Mouse (Mus musculus): Measurements from ENCODE around the gene Nceh1. TPM values are rescaled to one million over a fixed set of nuclear protein-coding genes. Genes with fewer than 3 reads are reported as not detected.

Gene Nceh1
- total and polyA plus RNA-seq, 3 experiments, result 8.5 to 11.8 (median 9.2) TPM

GRCm38 (mm10) chr3:27143570-27143969 is 39.2 kb upstream of the Nceh1 start:
- in situ Hi-C loops (cut with MboI; ENCODE audit: low pct_ligation_motif_present, low pct_unique_long_range_greater_than_20kb, low sequenced_read_pairs) (no loop called here), dilution Hi-C loops (cut with MboI; ENCODE audit: extremely low pct_ligation_motif_present, extremely low pct_unique_long_range_greater_than_20kb, low sequenced_read_pairs) (no loop called here)
- Histone ChIP-seq H3K9ac (ENCODE audit: insufficient read depth, low read depth) (no peak overlapping the region), H3K27ac (ENCODE audit: insufficient read depth, low read depth) (no peak overlapping the region), H3K79me2 (replicated peaks; ENCODE audit: control insufficient read depth, extremely low read depth, insufficient read depth, poor library complexity, severe bottlenecking) (peaks cover 7% of the 10 kb centered on the region), H3K4me2 (ENCODE audit: insufficient read depth, low read depth, poor library complexity, severe bottlenecking) (no peak overlapping the region), H3K27me3 (replicated peaks) (no peaks in the 10 kb centered on the region), H3K4me1 (ENCODE audit: control insufficient read depth in 1 of 2, insufficient read depth in 2 of 2) (no peaks in the 10 kb centered on the region), H3K4me3 (replicated peaks in 1 of 3; ENCODE audit: low read depth in 2 of 3, low read length in 2 of 3, poor library complexity in 1 of 3) (no peak overlapping the region), H3K36me3 (replicated peaks in 1 of 2; ENCODE audit: control insufficient read depth in 1 of 2, insufficient read depth in 1 of 2, low read length in 1 of 2) (peaks cover 42 to 83% of the 10 kb centered on the region in 2 experiments), H3K9me3 (replicated peaks; ENCODE audit: low read length) (no peaks in the 10 kb centered on the region)
- no peak for TF ChIP-seq ETS1 (conservative IDR thresholded peaks at IDR 0.05; ENCODE audit: low read depth, low read length)
- no peak for TF ChIP-seq BHLHE40 (IDR thresholded peaks at IDR 0.05; ENCODE audit: low read depth, low read length)
- no peak for TF ChIP-seq USF1 (IDR thresholded peaks at IDR 0.05; ENCODE audit: low read depth, low read length)
- TF ChIP-seq JUN (IDR thresholded peaks at IDR 0.05; ENCODE audit: insufficient read depth, low read depth, low read length), result no peak
- TF ChIP-seq KAT2A (IDR thresholded peaks at IDR 0.05; ENCODE audit: insufficient replicate concordance, low read length), result no peak
- no peak for TF ChIP-seq NRF1 (IDR thresholded peaks at IDR 0.05; ENCODE audit: low read depth, low read length)
- TF ChIP-seq ZMIZ1 (IDR thresholded peaks at IDR 0.05; ENCODE audit: low read depth, low read length), result no peak
- no peak for TF ChIP-seq ZKSCAN1 (IDR thresholded peaks at IDR 0.05; ENCODE audit: borderline replicate concordance, low read depth, low read length)
- TF ChIP-seq CHD1 (IDR thresholded peaks at IDR 0.05; ENCODE audit: low read depth, low read length), result no peak
- no peak for TF ChIP-seq NELFE (IDR thresholded peaks at IDR 0.05; ENCODE audit: low read depth, low read length)
- no peak for TF ChIP-seq MAZ (IDR thresholded peaks at IDR 0.05; ENCODE audit: low read depth, low read length)
- no peak for TF ChIP-seq SMC3 (IDR thresholded peaks at IDR 0.05; ENCODE audit: low read depth, low read length)
- TF ChIP-seq POLR2A (IDR thresholded peaks at IDR 0.05; ENCODE audit: low read depth, low read length), result no peak
- no peak for TF ChIP-seq IRF4 (IDR thresholded peaks at IDR 0.05; ENCODE audit: low read depth, low read length)
- TF ChIP-seq MAFK (IDR thresholded peaks at IDR 0.05; ENCODE audit: insufficient replicate concordance, low read length), result no peak
- TF ChIP-seq RAD21 (IDR thresholded peaks at IDR 0.05; ENCODE audit: low read depth, low read length), result no peak
- TF ChIP-seq MEF2A (IDR thresholded peaks at IDR 0.05; ENCODE audit: borderline replicate concordance, low read depth, low read length), result no peak
- no peak for TF ChIP-seq TCF12 (IDR thresholded peaks at IDR 0.05; ENCODE audit: low read depth, low read length)
- no peak for TF ChIP-seq MXI1 (IDR thresholded peaks at IDR 0.05; ENCODE audit: low read depth, low read length)
- TF ChIP-seq ZC3H11A (IDR thresholded peaks at IDR 0.05; ENCODE audit: low read depth, low read length), result no peak
- no peak for DNase-seq (ENCODE audit: extremely low read depth)

GRCm38 (mm10) chr3:27145733-27146132 is 37.0 kb upstream of the Nceh1 start:
- Histone ChIP-seq H3K9ac (ENCODE audit: insufficient read depth, low read depth) (no peak overlapping the region), H3K9me3 (replicated peaks; ENCODE audit: low read length) (no peaks in the 10 kb centered on the region), H3K4me1 (ENCODE audit: control insufficient read depth in 1 of 2, insufficient read depth in 2 of 2) (peaks cover 0 to 7% of the 10 kb centered on the region in 2 experiments; a peak in 2 of 4 replicates), H3K27me3 (replicated peaks) (no peaks in the 10 kb centered on the region), H3K4me3 (replicated peaks in 1 of 3; ENCODE audit: low read depth in 2 of 3, low read length in 2 of 3, poor library complexity in 1 of 3) (no peak overlapping the region), H3K36me3 (replicated peaks in 1 of 2; ENCODE audit: control insufficient read depth in 1 of 2, insufficient read depth in 1 of 2, low read length in 1 of 2) (peaks cover 38 to 83% of the 10 kb centered on the region in 2 experiments), H3K4me2 (ENCODE audit: insufficient read depth, low read depth, poor library complexity, severe bottlenecking) (no peak overlapping the region), H3K27ac (ENCODE audit: insufficient read depth, low read depth) (no peak overlapping the region), H3K79me2 (replicated peaks; ENCODE audit: control insufficient read depth, extremely low read depth, insufficient read depth, poor library complexity, severe bottlenecking) (peaks cover 20% of the 10 kb centered on the region)
- dilution Hi-C loops (cut with MboI; ENCODE audit: extremely low pct_ligation_motif_present, extremely low pct_unique_long_range_greater_than_20kb, low sequenced_read_pairs), result no loop called here
- DNase-seq (ENCODE audit: extremely low read depth), result no peak
- in situ Hi-C loops (cut with MboI; ENCODE audit: low pct_ligation_motif_present, low pct_unique_long_range_greater_than_20kb, low sequenced_read_pairs), result no loop called here
- TF ChIP-seq UBTF (IDR thresholded peaks at IDR 0.05; ENCODE audit: low read depth, low read length), result no peak
- TF ChIP-seq EP300 (IDR thresholded peaks at IDR 0.05; ENCODE audit: low read length), result no peak
- TF ChIP-seq MAX (IDR thresholded peaks at IDR 0.05; ENCODE audit: low read length), result no peak
- no peak for TF ChIP-seq ZKSCAN1 (IDR thresholded peaks at IDR 0.05; ENCODE audit: borderline replicate concordance, low read depth, low read length)
- no peak for TF ChIP-seq POLR2A (IDR thresholded peaks at IDR 0.05; ENCODE audit: low read depth, low read length)
- TF ChIP-seq ZC3H11A (IDR thresholded peaks at IDR 0.05; ENCODE audit: low read depth, low read length), result no peak
- no peak for TF ChIP-seq CHD1 (IDR thresholded peaks at IDR 0.05; ENCODE audit: low read depth, low read length)
- TF ChIP-seq ETS1 (conservative IDR thresholded peaks at IDR 0.05; ENCODE audit: low read depth, low read length), result no peak
- no peak for TF ChIP-seq MXI1 (IDR thresholded peaks at IDR 0.05; ENCODE audit: low read depth, low read length)
- TF ChIP-seq NRF1 (IDR thresholded peaks at IDR 0.05; ENCODE audit: low read depth, low read length), result no peak
- TF ChIP-seq ZNF384 (IDR thresholded peaks at IDR 0.05; ENCODE audit: low read depth, low read length), result no peak
- no peak for TF ChIP-seq HCFC1 (IDR thresholded peaks at IDR 0.05; ENCODE audit: low read depth, low read length)
- no peak for TF ChIP-seq E2F4 (IDR thresholded peaks at IDR 0.05; ENCODE audit: insufficient replicate concordance, low read depth, low read length)
- TF ChIP-seq POLR2AphosphoS2 (IDR thresholded peaks at IDR 0.05; ENCODE audit: low read depth, low read length), result no peak
- TF ChIP-seq MYC (IDR thresholded peaks at IDR 0.05; ENCODE audit: low read depth, low read length), result no peak
- no peak for TF ChIP-seq BHLHE40 (IDR thresholded peaks at IDR 0.05; ENCODE audit: low read depth, low read length)
